ENCODE assay signal across 10 mouse cellular contexts in the genomic region with DNA sequence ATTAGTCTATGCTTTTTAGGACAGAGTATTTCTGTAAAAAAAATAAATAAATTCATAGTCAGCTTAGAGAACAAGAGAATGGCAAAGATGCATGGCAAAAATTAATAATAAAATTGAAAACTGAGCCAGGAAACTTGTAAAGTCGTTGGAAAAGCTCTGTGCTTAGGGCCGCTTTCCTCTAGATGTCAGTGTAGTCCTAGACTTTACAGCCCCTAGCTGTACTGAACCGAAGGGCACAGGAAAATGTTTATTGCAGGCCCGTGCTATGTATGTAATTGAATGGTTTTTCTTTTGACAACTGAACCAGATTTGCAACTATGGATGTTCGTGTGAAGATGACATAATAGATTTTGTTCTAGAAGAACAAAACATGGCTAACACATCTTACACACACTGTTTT. TPM values are rescaled to one million over a fixed set of nuclear protein-coding genes. Genes with fewer than 3 reads are reported as not detected.
A peak's percentile ranks its signal among the peaks of the same experiment; 100 is the strongest.
DNase-seq lines count a peak whose midpoint lies in the region; ATAC-seq and TF ChIP-seq lines count a peak whose summit lies in the region.
"Had no signal": no experiment of that assay in that cellular context is flagged by ENCODE, and none has a peak within 500 bp of the region (broad histone marks: within the 10 kb centered on the region; RNA-seq: fewer than 3 reads in every experiment).

No protein-coding gene starts in this region.

- ATAC-seq in hindbrain, embryonic 14.5 days (ENCODE audit: low FRiP score) = peak; percentile 78; the same call in 1 of the 2 replicates
- ATAC-seq in midbrain, postnatal 0 days (ENCODE audit: low FRiP score) = peak; percentile 82; the same call in 1 of the 2 replicates
- ATAC-seq in megakaryocyte-erythroid progenitor cell, adult 5-6 weeks (replicated peaks; ENCODE audit: low FRiP score, low TSS enrichment, poor library complexity, severe bottlenecking) = no peak

- 21% methylated on average over 5 of the region's 5 CpGs for WGBS in hindbrain, embryonic 14.5 days
- 14% methylated on average over 5 of the region's 5 CpGs for WGBS in midbrain, postnatal 0 days

- H3K9ac ChIP-seq in hindbrain, embryonic 14.5 days = no peak overlapping the region
- no peak overlapping the region for H3K9ac ChIP-seq in midbrain, postnatal 0 days (replicated peaks; ENCODE audit: low read length, poor library complexity, severe bottlenecking)
- H3K9ac ChIP-seq: limb, embryonic 12.5 days had no signal

- H3K27ac ChIP-seq in hindbrain, embryonic 14.5 days = no peak overlapping the region
- H3K27ac ChIP-seq in midbrain, postnatal 0 days (ENCODE audit: low read depth, low read length) = no peak overlapping the region
- H3K27ac ChIP-seq: limb, embryonic 12.5 days had no signal

- H3K4me3 ChIP-seq in hindbrain, embryonic 14.5 days (replicated peaks; ENCODE audit: low read length) = no peak overlapping the region
- H3K4me3 ChIP-seq in midbrain, postnatal 0 days (ENCODE audit: low read depth, low read length) = no peak overlapping the region
- H3K4me3 ChIP-seq: limb, embryonic 12.5 days had no signal

- H3K36me3 ChIP-seq in hindbrain, embryonic 14.5 days (replicated peaks; ENCODE audit: control insufficient read depth, insufficient read depth) = no peaks in the 10 kb centered on the region
- no peaks in the 10 kb centered on the region for H3K36me3 ChIP-seq in midbrain, postnatal 0 days (ENCODE audit: insufficient read depth, low read length)
- H3K36me3 ChIP-seq: limb, embryonic 12.5 days had no signal

- DNase-seq in embryo, embryonic 10 days (ENCODE audit: low spot score) = peak; percentile 56
- no peak for DNase-seq in embryo, embryonic 9.5 days (ENCODE audit: extremely low spot score)
- peak; percentile 41 for DNase-seq in lung, postnatal 10 days
- DNase-seq in lung, postnatal 25 days (ENCODE audit: low spot score) = no peak
- peak; percentile 72 for DNase-seq in hindbrain, embryonic 14.5 days (ENCODE audit: low spot score)
- DNase-seq in midbrain, postnatal 0 days (ENCODE audit: low spot score) = peak; percentile 80
- no peak for DNase-seq in testis, postnatal 10 days (ENCODE audit: low spot score)

- H3K4me2 ChIP-seq in hindbrain, embryonic 14.5 days (replicated peaks) = no peak overlapping the region
- H3K4me2 ChIP-seq in midbrain, postnatal 0 days (ENCODE audit: low read depth, low read length, poor library complexity, severe bottlenecking) = no peak overlapping the region
- H3K4me2 ChIP-seq: limb, embryonic 12.5 days had no signal

- peak; percentile 87 for TF ChIP-seq CTCF in midbrain, postnatal 0 days (IDR thresholded peaks at IDR 0.05)

- 0 out of 2 replicates have a peak, but pooled peaks cover 5% of the 10 kb centered on the region for H3K4me1 ChIP-seq in hindbrain, embryonic 14.5 days (replicated peaks; ENCODE audit: control insufficient read depth, insufficient read depth, low read length)
- no peaks in the 10 kb centered on the region for H3K4me1 ChIP-seq in midbrain, postnatal 0 days (ENCODE audit: insufficient read depth, low read length)
- H3K4me1 ChIP-seq: limb, embryonic 12.5 days had no signal

- no peaks in the 10 kb centered on the region for H3K9me3 ChIP-seq in hindbrain, embryonic 14.5 days (ENCODE audit: control insufficient read depth, low read length)
- no peaks in the 10 kb centered on the region for H3K9me3 ChIP-seq in midbrain, postnatal 0 days (ENCODE audit: low read length)
- H3K9me3 ChIP-seq: limb, embryonic 12.5 days had no signal

- no peaks in the 10 kb centered on the region for H3K27me3 ChIP-seq in hindbrain, embryonic 14.5 days (ENCODE audit: control insufficient read depth, insufficient read depth, low read length)
- no peaks in the 10 kb centered on the region for H3K27me3 ChIP-seq in midbrain, postnatal 0 days (ENCODE audit: insufficient read depth, low read length)
- H3K27me3 ChIP-seq: CH12.LX had no signal

RNA-seq across cellular contexts. Expression of gene Tyrp1, which starts 32.1 kb away (rescaled TPM):
- 0.08 and 0.17 TPM in 2 replicates for polyA plus RNA-seq in hindbrain, embryonic 14.5 days (2014; fragmentation: Nextera tagmentation; extraction: Ambion mirVana)
- 1.2 TPM in 1 of 2 replicates, not detected in the other for total RNA-seq in midbrain, postnatal 0 days (2014; rRNA removed)
- polyA plus RNA-seq in midbrain, postnatal 0 days (2015; fragmentation: Nextera tagmentation; extraction: Ambion mirVana) = 0.17 TPM in 1 of 2 replicates, not detected in the other
- not detected in 2 replicates for total RNA-seq in megakaryocyte-erythroid progenitor cell, adult 5-6 weeks (2014; fragmentation: Nextera tagmentation)
- total RNA-seq in megakaryocyte-erythroid progenitor cell, adult 5-6 weeks (2017) = not detected in 2 replicates
- total RNA-seq: CH12.LX had no signal

RNA-seq across cellular contexts. Expression of gene Lurap1l, which starts 44.4 kb away (rescaled TPM):
- 11.4 and 12.3 TPM in 2 replicates for polyA plus RNA-seq in hindbrain, embryonic 14.5 days (2014; fragmentation: Nextera tagmentation; extraction: Ambion mirVana)
- 12.7 and 14.5 TPM in 2 replicates for total RNA-seq in midbrain, postnatal 0 days (2014; rRNA removed)
- 8.1 and 8.9 TPM in 2 replicates for polyA plus RNA-seq in midbrain, postnatal 0 days (2015; fragmentation: Nextera tagmentation; extraction: Ambion mirVana)
- not detected in 2 replicates for total RNA-seq in megakaryocyte-erythroid progenitor cell, adult 5-6 weeks (2014; fragmentation: Nextera tagmentation)
- not detected in 2 replicates for total RNA-seq in megakaryocyte-erythroid progenitor cell, adult 5-6 weeks (2017)
- total RNA-seq: CH12.LX had no signal

Comparison
In these comparisons a context has a peak if more than half of its experiments do, and no peak if none do; other contexts are left out.
1. DNase-seq: peak in embryo, embryonic 10 days (single experiment), lung, postnatal 10 days (single experiment), hindbrain, embryonic 14.5 days (single experiment) and midbrain, postnatal 0 days (single experiment); none in embryo, embryonic 9.5 days (single experiment), lung, postnatal 25 days (single experiment) and testis, postnatal 10 days (single experiment).
2. RNA of gene Lurap1l, which starts 44.4 kb away (total RNA-seq): 12.7 to 14.5 TPM in midbrain, postnatal 0 days; not detected in megakaryocyte-erythroid progenitor cell, adult 5-6 weeks; every median in the first group is over 10 times any median in the second.